Mouse (Mus musculus): ENCODE results near the gene Incenp.

DNA sequence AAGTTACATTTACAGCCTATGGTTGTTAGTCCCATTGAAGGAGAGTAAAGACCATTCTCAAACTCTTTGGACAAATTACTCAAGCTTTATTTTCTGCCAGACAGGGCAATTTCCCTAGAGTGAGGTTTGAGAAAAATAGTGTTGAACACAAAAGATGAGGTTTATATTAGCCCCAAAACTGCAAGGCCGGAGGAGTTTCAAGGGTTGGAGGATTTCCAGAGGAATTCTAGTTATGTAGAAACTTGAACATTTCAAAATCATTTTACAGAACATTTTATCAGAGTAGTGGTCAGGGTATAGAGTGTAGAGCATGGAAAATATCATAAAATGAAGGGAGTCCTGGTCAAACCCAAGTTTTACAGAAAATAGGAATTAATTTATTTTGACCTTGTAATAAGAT, 34.5 kb downstream of the Incenp start:
- TF ChIP-seq CTCF (IDR thresholded peaks at IDR 0.05; ENCODE audit: low read depth) = no peak
- no peak for TF ChIP-seq EP300 (IDR thresholded peaks at IDR 0.05; ENCODE audit: low read depth)
